Mouse (Mus musculus) liver, adult 2 months (tissue): ENCODE measurements around the gene Smyd4. TPM values are rescaled to one million over a fixed set of nuclear protein-coding genes. Genes with fewer than 3 reads are reported as not detected.

Experiments used
- DNase-seq: peaks from one replicate; pipeline ENCODE4 v3.0.0-alpha.2; 2011; ENCODE audit warnings: low read depth, low spot score; ENCODE audit errors: extremely low read depth
- H3K27ac ChIP-seq: fragments of 200-500 bp; replicated peaks from 2 replicates; pipeline ENCODE4 v1.5.1; 2012; ENCODE audit warnings: low read depth, mild to moderate bottlenecking, control low read depth, inconsistent platforms, low read length; ENCODE audit not compliant: insufficient read depth
- H3K27me3 ChIP-seq: fragments of 200-500 bp; 2 replicates; pipeline ENCODE4 v1.6.1; 2012; ENCODE audit warnings: mild to moderate bottlenecking, moderate library complexity, low read length, inconsistent platforms; ENCODE audit not compliant: control insufficient read depth, insufficient read depth
- H3K36me3 ChIP-seq: fragments of 200-500 bp; 2 replicates; pipeline ENCODE4 v1.6.1; 2012; ENCODE audit warnings: low read length, inconsistent platforms; ENCODE audit not compliant: control insufficient read depth, insufficient read depth
- H3K4me1 ChIP-seq: fragments of 200-500 bp; 2 replicates; pipeline ENCODE4 v1.6.1; 2011; ENCODE audit warnings: low read length; ENCODE audit not compliant: control insufficient read depth, insufficient read depth
- H3K4me3 ChIP-seq: fragments of 200-500 bp; 2 replicates; pipeline ENCODE4 v1.5.1; 2011; ENCODE audit warnings: low read depth, mild to moderate bottlenecking, control low read depth, low read length, moderate library complexity; ENCODE audit not compliant: insufficient read depth
- H3K79me2 ChIP-seq: fragments of 200-500 bp; 2 replicates; pipeline ENCODE4 v1.6.1; 2012; ENCODE audit warnings: inconsistent platforms, mild to moderate bottlenecking, low read length, moderate library complexity; ENCODE audit not compliant: control insufficient read depth, insufficient read depth
- H3K9ac ChIP-seq: fragments of 200-500 bp; 2 replicates; pipeline ENCODE4 v1.6.1; 2012; ENCODE audit warnings: low read depth, mild to moderate bottlenecking, control low read depth, inconsistent platforms, low read length
- CTCF ChIP-seq: fragments of 200-500 bp; IDR thresholded peaks from 2 replicates; pipeline ENCODE4 v1.5.1; 2011; ENCODE audit warnings: low read depth, low read length, control low read depth
- POLR2A ChIP-seq: fragments of 200-500 bp; IDR thresholded peaks from 2 replicates; pipeline ENCODE4 v1.6.1; 2011; ENCODE audit warnings: low read length, control low read depth; ENCODE audit not compliant: insufficient read depth; ENCODE audit errors: extremely low read depth
- WGBS: fragments of 180-500 bp; shearing (Covaris S2); methylation state at CpG from one replicate; pipeline ENCODE4 v1.1.7; 2018; 5-methylcytosine and 5-hydroxymethylcytosine counted together
- polyA plus RNA-seq: library from polyadenylated mRNA; depleted of rRNA; stranded (reverse); fragments of >200 nt; gene quantifications from 2 replicates; pipeline ENCODE4 v1.2.3, GENCODE M21; 2012
- total RNA-seq: library from RNA; depleted of rRNA; stranded (reverse); fragments of >200 nt; gene quantifications from 2 replicates; pipeline ENCODE4 v1.2.3, GENCODE M21; 2014

The Smyd4 gene
- total and polyA plus RNA-seq, 2 experiments, result 1.1 to 1.8 TPM

DNA sequence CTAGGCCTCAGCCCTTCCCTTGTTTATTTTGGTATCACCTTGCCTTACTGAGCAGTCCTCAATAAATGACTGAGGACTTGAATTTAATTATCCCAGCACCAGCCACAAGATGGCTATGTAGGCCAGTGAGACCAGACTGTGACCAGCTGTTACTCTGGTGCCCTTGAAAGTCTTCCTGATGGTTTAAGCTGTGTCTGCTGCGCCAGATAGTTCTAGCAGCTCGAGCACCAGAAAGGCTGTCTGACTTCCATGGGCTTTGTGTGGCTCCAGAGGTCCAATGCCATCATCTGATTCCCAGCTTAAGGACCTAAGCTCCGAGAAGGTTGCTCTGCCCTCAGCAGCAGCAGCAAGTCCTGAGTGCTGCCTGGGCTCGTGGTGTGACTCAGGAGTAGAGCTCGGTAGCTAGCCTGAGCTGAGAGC is 54.0 kb downstream of the Smyd4 start:
- Histone ChIP-seq H3K4me3 (no peak overlapping the region), H3K4me1 (peaks cover 14% of the 10 kb centered on the region), H3K36me3 (no peaks in the 10 kb centered on the region), H3K27ac (peak overlapping the region; percentile 67), H3K79me2 (no peaks in the 10 kb centered on the region), H3K9ac (peak overlapping the region; percentile 53), H3K27me3 (no peaks in the 10 kb centered on the region)
- TF ChIP-seq CTCF, result peak; percentile 68
- TF ChIP-seq POLR2A, result no peak
- peak; percentile 82 for DNase-seq
- 17% methylated on average over 5 of the region's 5 CpGs for WGBS

DNA sequence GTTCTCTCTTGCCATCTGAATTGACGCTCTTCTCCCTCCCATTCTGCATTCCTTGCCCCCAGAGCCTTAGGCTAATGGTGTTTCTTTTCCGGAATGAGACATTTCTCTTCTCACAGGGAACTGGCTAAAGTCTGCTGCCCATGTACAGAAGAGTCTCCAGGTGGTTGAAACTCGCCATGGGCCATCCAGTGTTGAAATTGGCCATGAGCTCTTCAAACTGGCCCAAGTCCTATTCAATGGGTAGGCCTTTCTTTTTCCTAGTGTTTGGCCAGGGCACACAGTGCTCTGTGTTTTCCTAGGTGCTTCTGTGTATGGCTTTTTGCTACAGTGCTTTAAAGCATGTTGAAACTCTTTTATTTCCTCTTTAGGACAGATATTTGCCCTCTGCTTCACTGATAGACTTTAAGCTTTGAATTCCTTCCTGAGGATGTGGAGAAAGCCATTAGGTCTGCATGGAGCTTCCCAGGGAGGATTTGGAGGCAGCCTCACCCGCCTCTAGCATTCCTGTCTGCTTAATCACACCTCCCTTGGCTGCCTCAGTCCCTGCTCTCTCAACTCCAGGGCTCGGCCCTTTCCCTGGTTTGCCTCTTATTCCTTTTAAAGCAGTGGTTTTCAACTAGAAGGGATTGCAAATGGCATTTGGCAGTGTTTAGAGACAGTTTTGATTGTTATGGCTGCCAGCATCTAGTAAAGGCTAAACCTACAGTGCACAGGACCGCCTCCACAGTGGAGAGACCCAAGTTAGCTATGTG is 55.2 kb downstream of the Smyd4 start:
- whole genome bisulfite sequencing, result 71% methylated on average over 6 of the region's 6 CpGs
- peaks cover 14% of the 10 kb centered on the region for H3K4me1 ChIP-seq
- no peaks in the 10 kb centered on the region for H3K79me2 ChIP-seq
- H3K4me3 ChIP-seq, result no peak overlapping the region
- no peak for TF ChIP-seq POLR2A
- TF ChIP-seq CTCF, result no peak
- no peak overlapping the region for H3K9ac ChIP-seq
- H3K36me3 ChIP-seq, result no peaks in the 10 kb centered on the region
- peak; percentile 61 for DNase-seq
- no peaks in the 10 kb centered on the region for H3K27me3 ChIP-seq
- peak overlapping the region; percentile 48 for H3K27ac ChIP-seq

DNA sequence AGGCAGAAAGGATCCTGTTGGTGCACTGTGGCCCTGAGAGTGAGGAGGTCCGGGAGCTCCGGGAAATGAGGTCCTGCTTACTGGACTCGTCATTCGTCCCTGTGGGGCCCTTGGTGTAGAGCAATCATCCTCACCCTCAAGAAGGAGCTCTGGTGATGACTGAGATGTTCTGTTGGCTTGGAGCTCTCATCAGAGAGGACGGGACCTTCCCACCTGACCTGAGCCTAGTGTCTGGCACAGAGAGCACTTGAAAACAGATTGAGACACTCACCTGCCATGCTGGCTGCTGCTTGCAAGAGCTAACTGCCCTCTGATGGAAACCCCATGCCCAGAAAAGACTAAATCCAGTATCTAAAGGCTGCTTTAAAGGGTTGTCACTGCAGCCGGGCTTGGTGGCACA is 56.6 kb downstream of the Smyd4 start:
- Histone ChIP-seq H3K9ac (no peak overlapping the region), H3K36me3 (peaks cover 4% of the 10 kb centered on the region), H3K79me2 (no peaks in the 10 kb centered on the region), H3K4me3 (no peak overlapping the region), H3K27ac (no peak overlapping the region), H3K27me3 (no peaks in the 10 kb centered on the region), H3K4me1 (peaks cover 14% of the 10 kb centered on the region)
- TF ChIP-seq POLR2A (no peak), CTCF (no peak)
- 96% methylated on average over 6 of the region's 6 CpGs for WGBS
- no peak for DNase-seq

DNA sequence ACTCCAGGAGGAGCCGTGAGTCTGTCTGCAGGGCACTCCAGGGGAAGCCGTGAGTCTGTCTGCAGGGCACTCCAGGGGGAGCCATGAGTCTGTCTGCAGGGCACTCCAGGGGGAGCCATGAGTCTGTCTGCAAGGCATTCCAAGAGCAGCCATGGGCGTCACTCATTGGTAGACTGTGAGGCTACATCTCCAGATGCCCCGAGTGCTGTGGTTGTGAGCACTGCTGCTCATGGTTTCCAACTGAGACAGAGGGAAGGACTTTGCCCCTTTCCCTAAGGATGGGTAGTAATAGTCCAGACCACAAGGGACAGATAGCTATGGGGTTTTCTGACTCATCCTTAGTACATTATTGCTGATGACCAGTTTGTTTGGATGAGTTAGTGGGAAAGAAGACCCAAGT is 57.9 kb downstream of the Smyd4 start:
- no peak for TF ChIP-seq CTCF
- TF ChIP-seq POLR2A, result no peak
- no peaks in the 10 kb centered on the region for H3K27me3 ChIP-seq
- no peaks in the 10 kb centered on the region for H3K79me2 ChIP-seq
- DNase-seq, result no peak
- peaks cover 14% of the 10 kb centered on the region for H3K4me1 ChIP-seq
- no peak overlapping the region for H3K27ac ChIP-seq
- H3K4me3 ChIP-seq, result no peak overlapping the region
- H3K9ac ChIP-seq, result no peak overlapping the region
- 86% methylated on average over 4 of the region's 4 CpGs for WGBS
- H3K36me3 ChIP-seq, result peaks cover 15% of the 10 kb centered on the region

DNA sequence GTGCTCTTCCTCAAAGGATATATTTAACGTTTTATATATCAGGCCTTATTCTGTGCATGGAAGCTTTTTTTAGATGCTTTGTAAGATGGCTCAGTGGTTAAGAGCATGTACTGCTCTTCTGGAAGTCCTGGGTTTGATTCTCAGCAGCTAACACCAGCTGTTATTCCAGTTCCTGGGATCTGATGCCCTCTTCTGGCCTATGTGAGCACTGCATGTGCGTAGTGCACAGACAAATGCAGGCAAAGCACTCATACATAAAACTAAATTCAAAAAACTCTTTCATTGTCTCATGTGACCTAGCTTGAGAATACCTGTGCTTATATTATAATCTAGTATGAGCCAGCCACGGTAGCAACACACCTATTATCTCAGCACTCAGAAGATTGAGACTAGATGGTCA is 58.6 kb downstream of the Smyd4 start:
- Histone ChIP-seq H3K27ac (no peak overlapping the region), H3K27me3 (no peaks in the 10 kb centered on the region), H3K9ac (no peak overlapping the region), H3K4me1 (peaks cover 14% of the 10 kb centered on the region), H3K4me3 (no peak overlapping the region), H3K79me2 (no peaks in the 10 kb centered on the region), H3K36me3 (peaks cover 21% of the 10 kb centered on the region)
- DNase-seq, result peak; percentile 42
- 63% methylated on average over 3 of the region's 3 CpGs for WGBS
- TF ChIP-seq POLR2A (no peak), CTCF (peak; percentile 72; the same call in 1 of the 2 replicates)

DNA sequence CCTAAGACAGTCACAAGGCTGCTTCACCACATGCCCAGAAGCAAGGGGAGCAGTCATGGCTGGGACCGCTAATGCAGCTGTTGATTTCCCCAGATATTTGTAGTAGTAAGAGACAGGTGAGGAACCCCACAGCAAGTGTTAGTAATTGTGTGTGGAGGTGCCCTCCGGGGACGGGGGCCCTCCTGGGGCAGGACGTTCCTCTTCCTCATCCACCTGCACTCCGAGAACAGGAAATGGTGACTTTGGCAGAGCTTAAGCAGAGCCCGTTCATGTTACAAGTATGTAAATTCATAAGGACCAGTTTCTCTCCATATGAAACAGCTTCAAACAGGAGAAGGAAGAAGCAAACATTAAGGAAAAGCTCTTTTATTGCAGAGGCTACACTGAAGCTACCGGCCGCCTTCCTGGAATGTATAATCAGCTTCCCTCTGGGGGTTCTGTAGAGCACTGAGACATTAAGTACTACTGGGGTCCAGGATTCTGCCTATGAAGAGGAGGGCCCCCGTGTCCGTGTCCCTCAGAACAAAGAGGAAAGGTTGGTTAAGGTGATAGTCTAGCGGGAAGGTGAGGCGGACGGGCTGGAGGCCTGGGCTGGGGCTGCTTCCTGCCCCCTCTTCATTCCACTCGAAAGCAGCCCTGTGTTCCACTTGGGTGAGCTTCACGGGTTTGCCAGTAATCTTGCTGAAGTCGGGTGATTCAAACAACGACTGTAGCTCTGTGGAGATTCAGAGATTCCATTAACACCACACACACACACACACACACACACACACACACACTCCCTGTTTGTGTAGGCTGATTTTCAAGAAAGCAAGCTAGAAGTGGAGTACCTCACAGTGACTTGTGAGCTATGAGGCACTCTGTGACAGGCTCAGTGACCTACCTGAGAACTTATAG is 61.7 kb downstream of the Smyd4 start:
- no peak for TF ChIP-seq POLR2A
- Histone ChIP-seq H3K4me1 (no peaks in the 10 kb centered on the region), H3K4me3 (no peak overlapping the region), H3K27ac (no peak overlapping the region), H3K27me3 (no peaks in the 10 kb centered on the region), H3K9ac (no peak overlapping the region), H3K79me2 (no peaks in the 10 kb centered on the region), H3K36me3 (peaks cover 41% of the 10 kb centered on the region)
- 88% methylated on average over 17 of the region's 17 CpGs for WGBS
- DNase-seq, result no peak
